Mouse (Mus musculus) spleen, adult 2 months (tissue): ENCODE measurements at regions not wholly inside any gene's neighbourhood (a gene's known extent, or its start where the extent isn't known, plus 50 kb on each side); places are given as distances from the start of the nearest gene placed in this dataset.

ENCODE experiments used
- DNase-seq, 2 experiments: peaks; one replicate each; pipeline versions ENCODE4 v3.0.0 to v3.0.0-alpha.2; 2012 to 2021; ENCODE audit warnings: low spot score in 2 of 2, low read depth in 1 of 2
- H3K27ac ChIP-seq: fragments of 200-500 bp; 2 replicates; pipeline ENCODE4 v1.5.1; 2012; ENCODE audit warnings: low read length, inconsistent platforms; ENCODE audit not compliant: insufficient read depth
- H3K27me3 ChIP-seq: fragments of 200-500 bp; 2 replicates; pipeline ENCODE4 v1.6.1; 2012; ENCODE audit warnings: mild to moderate bottlenecking, moderate library complexity, low read length, inconsistent platforms; ENCODE audit not compliant: control insufficient read depth, insufficient read depth
- H3K36me3 ChIP-seq: fragments of 200-500 bp; 2 replicates; pipeline ENCODE4 v1.6.1; 2012; ENCODE audit warnings: mild to moderate bottlenecking, low read length, inconsistent platforms; ENCODE audit not compliant: control insufficient read depth, insufficient read depth
- H3K4me1 ChIP-seq: fragments of 200-500 bp; 2 replicates; pipeline ENCODE4 v1.6.1; 2011; ENCODE audit warnings: inconsistent platforms; ENCODE audit not compliant: control insufficient read depth, insufficient read depth, insufficient read length
- H3K4me3 ChIP-seq: fragments of 200-500 bp; 2 replicates; pipeline ENCODE4 v1.5.1; 2011; ENCODE audit warnings: mild to moderate bottlenecking, inconsistent platforms; ENCODE audit not compliant: insufficient read depth, insufficient read length; ENCODE audit errors: extremely low read depth
- CTCF ChIP-seq: fragments of 200-500 bp; IDR thresholded peaks from 2 replicates; pipeline ENCODE4 v1.5.1; 2011; ENCODE audit warnings: mild to moderate bottlenecking, inconsistent platforms; ENCODE audit not compliant: insufficient read depth, insufficient read length, insufficient replicate concordance; ENCODE audit errors: extremely low read depth
- POLR2A ChIP-seq: fragments of 200-500 bp; IDR thresholded peaks from 2 replicates; pipeline ENCODE4 v1.6.1; 2011; ENCODE audit warnings: low read depth, low read length, inconsistent platforms
- WGBS: fragments of 180-500 bp; shearing (Covaris S2); methylation state at CpG from one replicate; pipeline ENCODE4 v1.1.7; 2018; 5-methylcytosine and 5-hydroxymethylcytosine counted together

DNA sequence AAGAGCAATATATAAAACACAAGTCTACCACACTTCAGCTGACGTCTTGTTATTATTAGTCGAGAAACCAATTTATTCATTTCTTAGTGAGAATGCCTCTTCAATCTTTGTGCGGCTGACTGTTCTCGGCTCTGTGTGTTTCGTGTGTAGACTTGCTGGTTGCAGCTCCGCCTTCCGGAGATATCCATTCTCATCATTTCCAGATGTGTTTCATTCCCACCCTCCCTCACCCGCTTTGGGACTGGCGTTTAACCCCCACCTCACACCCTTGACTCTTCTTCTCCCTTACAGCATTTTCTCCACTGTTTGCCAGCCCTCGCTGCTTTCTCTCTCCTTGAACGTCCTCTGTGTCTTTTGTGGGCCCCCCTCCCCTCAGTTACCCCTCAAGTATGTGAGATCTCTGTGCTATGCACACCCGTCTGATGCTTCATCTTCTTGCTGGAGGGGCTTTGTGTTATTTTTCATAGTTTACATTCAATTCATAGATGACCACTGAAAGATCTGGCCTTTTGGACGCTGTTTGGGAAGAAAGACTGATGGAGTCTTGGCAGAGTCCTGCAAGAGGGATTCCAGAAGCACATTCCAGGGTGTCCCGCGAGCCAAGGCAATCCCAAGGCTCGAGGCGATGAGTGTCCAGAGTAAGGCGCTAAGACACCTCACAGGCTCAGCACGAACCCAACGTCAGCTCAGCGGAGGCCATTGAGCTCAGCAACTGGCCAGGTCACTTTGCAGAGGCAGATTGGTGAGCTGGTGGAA is 121.9 kb upstream of the Arglu1 start:
- H3K27me3 ChIP-seq, result no peaks in the 10 kb centered on the region
- 91% methylated on average over 21 of the region's 21 CpGs for WGBS
- TF ChIP-seq POLR2A, result no peak
- no peak for TF ChIP-seq CTCF
- no peak for DNase-seq
- no peaks in the 10 kb centered on the region for H3K4me1 ChIP-seq
- no peak overlapping the region for H3K4me3 ChIP-seq
- H3K36me3 ChIP-seq, result no peaks in the 10 kb centered on the region
- no peak overlapping the region for H3K27ac ChIP-seq

- no peaks in the 10 kb centered on the region for H3K27me3 ChIP-seq
- DNase-seq, result no peak
- no peaks in the 10 kb centered on the region for H3K36me3 ChIP-seq
- 89% methylated on average over 4 of the region's 4 CpGs for WGBS
- no peak overlapping the region for H3K4me3 ChIP-seq
- H3K4me1 ChIP-seq, result no peaks in the 10 kb centered on the region
- H3K27ac ChIP-seq, result no peak overlapping the region
- no peak for TF ChIP-seq POLR2A
These were observed 120.6 kb upstream of the Arglu1 start for GRCm38 (mm10) chr8:8810928-8811327.

GRCm38 (mm10) chr8:8809835-8810439 is 119.6 kb upstream of the Arglu1 start:
- Histone ChIP-seq H3K36me3 (no peaks in the 10 kb centered on the region), H3K27me3 (no peaks in the 10 kb centered on the region), H3K4me1 (no peaks in the 10 kb centered on the region), H3K27ac (no peak overlapping the region), H3K4me3 (no peak overlapping the region)
- WGBS, result 87% methylated on average over 9 of the region's 9 CpGs
- TF ChIP-seq POLR2A, result no peak
- no peak for TF ChIP-seq CTCF
- no peak for DNase-seq

DNA sequence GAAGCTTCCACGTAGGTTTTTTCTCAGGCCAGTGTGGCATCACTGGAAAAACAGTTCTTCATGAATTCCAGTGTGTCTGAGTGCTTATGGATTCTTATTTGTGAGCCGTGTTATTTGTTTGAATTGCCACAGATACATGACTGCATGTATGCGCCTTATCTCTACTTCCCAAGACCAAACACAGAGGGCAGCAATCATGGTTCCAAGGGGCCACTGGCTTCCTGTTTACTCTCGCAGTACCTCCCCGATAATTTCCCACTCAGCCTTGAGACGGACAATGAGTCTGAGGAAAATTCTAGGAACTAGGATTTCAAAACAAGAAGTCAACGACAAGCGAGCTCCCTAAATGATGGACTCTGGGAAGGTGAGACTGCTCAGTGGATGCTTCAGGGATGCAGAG is 119.0 kb upstream of the Arglu1 start:
- H3K4me1 ChIP-seq, result no peaks in the 10 kb centered on the region
- no peaks in the 10 kb centered on the region for H3K27me3 ChIP-seq
- H3K36me3 ChIP-seq, result no peaks in the 10 kb centered on the region
- no peak for DNase-seq
- H3K4me3 ChIP-seq, result no peak overlapping the region
- no peak overlapping the region for H3K27ac ChIP-seq
- TF ChIP-seq CTCF (no peak), POLR2A (no peak)
- WGBS, result 77% methylated on average over 8 of the region's 8 CpGs

GRCm38 (mm10) chr8:8802761-8803340 is 112.5 kb upstream of the Arglu1 start:
- 84% methylated on average over 6 of the region's 6 CpGs for WGBS
- TF ChIP-seq POLR2A, result no peak
- TF ChIP-seq CTCF, result no peak
- DNase-seq, result no peak
- Histone ChIP-seq H3K4me3 (no peak overlapping the region), H3K27me3 (no peaks in the 10 kb centered on the region), H3K36me3 (no peaks in the 10 kb centered on the region), H3K4me1 (no peaks in the 10 kb centered on the region), H3K27ac (no peak overlapping the region)

DNA sequence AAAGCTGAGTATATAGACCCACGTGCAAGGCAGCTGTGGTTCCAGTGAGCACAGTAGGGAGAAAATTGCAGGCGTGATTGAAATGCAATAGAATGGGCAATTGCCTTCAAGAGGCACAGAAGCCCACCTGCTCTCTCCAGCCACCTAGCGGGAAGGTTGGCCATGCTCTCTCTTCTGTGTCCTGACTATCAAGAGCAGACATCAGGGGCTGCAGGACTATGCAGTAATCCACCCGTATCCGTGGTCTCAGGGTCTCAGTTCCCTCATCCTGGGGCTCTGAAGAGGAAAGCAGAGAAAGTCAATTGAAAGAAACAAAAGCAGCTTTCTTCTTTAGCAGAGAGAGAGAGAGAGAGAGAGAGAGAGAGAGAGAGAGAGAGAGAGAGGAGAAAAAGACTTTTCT is 112.0 kb upstream of the Arglu1 start:
- Histone ChIP-seq H3K4me1 (no peaks in the 10 kb centered on the region), H3K27ac (no peak overlapping the region), H3K4me3 (no peak overlapping the region), H3K36me3 (no peaks in the 10 kb centered on the region), H3K27me3 (no peaks in the 10 kb centered on the region)
- TF ChIP-seq CTCF (no peak), POLR2A (no peak)
- no peak for DNase-seq
- WGBS, result 80% methylated on average over 5 of the region's 5 CpGs

DNA sequence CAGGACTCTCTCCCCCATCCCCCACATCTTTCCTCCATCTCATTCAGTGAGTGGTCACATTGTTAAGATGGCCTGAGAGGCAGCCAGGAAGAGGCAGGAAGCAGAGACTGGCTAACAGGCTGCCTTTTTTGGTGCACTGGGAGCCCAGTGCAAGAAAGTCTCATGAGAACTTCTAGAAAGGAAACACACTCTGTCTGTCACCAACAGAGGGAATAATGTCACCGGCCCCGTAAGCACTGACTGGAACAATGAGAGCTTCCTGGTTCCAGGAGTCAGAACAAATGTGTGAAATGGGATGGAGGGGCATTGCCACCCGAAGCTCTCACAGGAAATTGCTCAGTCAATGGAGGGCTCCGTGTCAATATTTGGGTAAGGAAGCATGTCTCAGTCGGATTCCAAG is 111.3 kb upstream of the Arglu1 start:
- no peak for DNase-seq
- TF ChIP-seq CTCF (no peak), POLR2A (no peak)
- WGBS, result 38% methylated on average over 5 of the region's 5 CpGs
- H3K4me3 ChIP-seq, result no peak overlapping the region
- H3K4me1 ChIP-seq, result no peaks in the 10 kb centered on the region
- H3K36me3 ChIP-seq, result no peaks in the 10 kb centered on the region
- H3K27ac ChIP-seq, result no peak overlapping the region
- H3K27me3 ChIP-seq, result no peaks in the 10 kb centered on the region
